Mouse (Mus musculus): Measurements from ENCODE around the gene Tjp2. TPM values are rescaled to one million over a fixed set of nuclear protein-coding genes. Genes with fewer than 3 reads are reported as not detected.

The Tjp2 gene
- polyA plus RNA-seq, 1 experiment from 2014 or later, result 14.0 TPM

DNA sequence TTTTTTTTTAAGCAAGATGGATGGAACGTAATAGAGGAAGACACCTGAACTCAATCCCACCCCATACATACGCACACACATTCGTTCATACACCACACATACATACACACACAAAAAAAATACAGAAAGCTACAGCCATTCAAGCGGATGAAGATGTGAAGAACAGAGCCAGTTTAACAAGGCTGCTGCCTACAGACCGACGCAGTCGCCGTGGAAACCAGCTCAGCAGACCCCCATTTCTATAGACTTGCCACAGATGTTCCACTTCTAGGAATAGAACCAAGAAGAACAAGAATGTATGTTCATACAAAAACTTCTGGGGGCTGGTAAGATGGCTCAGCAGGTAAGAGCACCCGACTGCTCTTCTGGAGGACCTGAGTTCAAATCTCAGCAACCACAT is 8.1 kb downstream of the Tjp2 start:
- ATAC-seq (replicated peaks; ENCODE audit: low FRiP score), result no peak
- Histone ChIP-seq H3K9ac (ENCODE audit: low read depth, low read length) (no peak overlapping the region), H3K27me3 (replicated peaks; ENCODE audit: control insufficient read depth, insufficient read depth, low read length) (no peaks in the 10 kb centered on the region), H3K27ac (ENCODE audit: low read depth, low read length) (no peak overlapping the region), H3K4me1 (replicated peaks; ENCODE audit: control insufficient read depth, insufficient read depth, low read length) (peaks cover 4% of the 10 kb centered on the region; the same call in 1 of the 2 replicates), H3K4me2 (no peak overlapping the region), H3K4me3 (ENCODE audit: low read depth, low read length) (no peak overlapping the region), H3K9me3 (ENCODE audit: control insufficient read depth, low read length) (no peaks in the 10 kb centered on the region), H3K36me3 (ENCODE audit: control insufficient read depth, insufficient read depth, low read length) (no peaks in the 10 kb centered on the region)
- no peak for DNase-seq (ENCODE audit: low spot score)
- 92% methylated on average over 9 of the region's 9 CpGs for WGBS

DNA sequence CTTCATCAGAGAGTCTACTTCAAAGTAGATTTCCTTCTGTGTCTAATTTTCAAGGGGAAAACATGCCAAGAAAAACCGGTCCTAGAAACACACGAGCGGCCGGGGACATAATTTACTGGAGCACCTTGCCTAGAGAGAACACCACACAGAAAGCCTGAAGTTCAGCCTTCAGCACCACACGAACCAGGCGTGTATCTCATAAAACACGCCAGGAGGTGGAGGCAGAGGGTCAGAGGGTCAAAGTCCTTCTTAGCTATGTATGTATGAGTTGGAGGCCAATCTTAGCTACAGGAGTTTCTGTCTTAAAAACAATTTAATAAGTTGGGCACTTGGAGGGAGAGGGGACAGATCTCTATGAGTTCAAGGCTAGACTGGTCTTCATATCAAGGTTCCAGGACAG is 9.9 kb downstream of the Tjp2 start:
- Histone ChIP-seq H3K27me3 (replicated peaks; ENCODE audit: control insufficient read depth, insufficient read depth, low read length) (no peaks in the 10 kb centered on the region), H3K36me3 (ENCODE audit: control insufficient read depth, insufficient read depth, low read length) (no peaks in the 10 kb centered on the region), H3K4me1 (replicated peaks; ENCODE audit: control insufficient read depth, insufficient read depth, low read length) (peaks cover 4% of the 10 kb centered on the region; the same call in 1 of the 2 replicates), H3K27ac (ENCODE audit: low read depth, low read length) (no peak overlapping the region), H3K9me3 (ENCODE audit: control insufficient read depth, low read length) (no peaks in the 10 kb centered on the region), H3K4me2 (no peak overlapping the region), H3K4me3 (ENCODE audit: low read depth, low read length) (no peak overlapping the region), H3K9ac (ENCODE audit: low read depth, low read length) (no peak overlapping the region)
- WGBS, result 84% methylated on average over 7 of the region's 7 CpGs
- DNase-seq (ENCODE audit: low spot score) (no peak), ATAC-seq (replicated peaks; ENCODE audit: low FRiP score) (no peak)

DNA sequence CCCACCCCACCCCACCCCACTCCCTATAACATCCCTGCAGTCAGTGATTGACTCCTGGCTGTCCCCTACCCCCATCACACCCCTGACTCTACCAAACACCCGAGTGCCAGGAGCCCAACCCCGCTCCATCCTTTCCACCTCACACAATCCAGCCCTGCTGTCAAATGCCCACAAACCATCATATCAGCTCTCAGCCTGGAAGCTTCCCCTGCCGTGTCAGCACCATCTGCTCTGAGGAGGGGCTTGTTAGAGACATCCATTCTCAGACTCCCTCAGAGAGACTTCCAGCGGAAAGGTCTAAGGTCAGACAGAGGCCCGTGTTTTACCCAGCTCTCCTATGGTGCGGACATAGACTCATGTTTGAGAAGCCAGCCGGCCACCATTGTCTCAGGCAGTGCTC is 11.5 kb downstream of the Tjp2 start:
- 39% methylated on average over 7 of the region's 7 CpGs for WGBS

DNA sequence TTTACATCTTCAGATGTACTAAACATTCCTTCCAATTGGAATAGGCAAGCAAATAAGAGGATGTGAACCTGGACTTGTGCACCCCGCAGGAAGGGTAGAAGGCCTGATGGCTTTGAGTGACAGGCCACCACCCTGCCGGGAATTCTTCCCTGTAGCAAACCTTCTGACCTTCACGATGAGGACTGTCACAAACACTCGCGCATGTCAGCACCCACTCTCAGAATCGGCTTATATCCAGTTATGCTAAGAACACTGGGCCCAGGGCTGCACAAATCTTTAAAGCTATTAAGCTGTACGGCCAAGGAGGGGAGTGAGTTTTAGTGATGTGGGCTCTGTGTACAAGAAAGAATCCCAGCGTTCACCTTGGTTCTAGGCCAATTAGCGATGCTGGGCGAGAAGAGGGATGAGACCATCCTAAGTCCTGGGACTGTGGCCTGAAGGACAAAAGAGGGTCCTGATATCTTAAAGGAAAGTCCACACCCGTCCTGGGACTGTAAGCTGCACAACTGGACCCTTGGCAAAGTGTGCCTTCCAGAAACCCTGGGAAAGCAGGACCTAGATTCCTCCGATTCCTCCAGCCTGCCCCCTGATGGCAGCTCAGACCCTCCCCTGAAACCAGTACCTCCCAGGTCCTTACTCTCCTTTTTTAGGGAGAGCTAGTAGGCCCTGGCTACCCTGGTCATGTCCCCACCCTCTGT is 12.1 kb downstream of the Tjp2 start:
- no peaks in the 10 kb centered on the region for H3K9me3 ChIP-seq (ENCODE audit: control insufficient read depth, low read length)
- H3K36me3 ChIP-seq (ENCODE audit: control insufficient read depth, insufficient read depth, low read length), result no peaks in the 10 kb centered on the region
- ATAC-seq (replicated peaks; ENCODE audit: low FRiP score) (no peak), DNase-seq (ENCODE audit: low spot score) (no peak)
- 83% methylated on average over 12 of the region's 12 CpGs for WGBS
- H3K4me1 ChIP-seq (replicated peaks; ENCODE audit: control insufficient read depth, insufficient read depth, low read length), result peaks cover 4% of the 10 kb centered on the region; the same call in 1 of the 2 replicates
- H3K4me2 ChIP-seq, result no peak overlapping the region
- H3K27ac ChIP-seq (ENCODE audit: low read depth, low read length), result no peak overlapping the region
- no peaks in the 10 kb centered on the region for H3K27me3 ChIP-seq (replicated peaks; ENCODE audit: control insufficient read depth, insufficient read depth, low read length)
- no peak overlapping the region for H3K9ac ChIP-seq (ENCODE audit: low read depth, low read length)
- H3K4me3 ChIP-seq (ENCODE audit: low read depth, low read length), result no peak overlapping the region

More for the DNA sequence above, 11.5 kb downstream of the Tjp2 start:
- Histone ChIP-seq H3K4me2 (no peak overlapping the region), H3K36me3 (ENCODE audit: control insufficient read depth, insufficient read depth, low read length) (no peaks in the 10 kb centered on the region), H3K4me1 (replicated peaks; ENCODE audit: control insufficient read depth, insufficient read depth, low read length) (peaks cover 4% of the 10 kb centered on the region; the same call in 1 of the 2 replicates), H3K4me3 (ENCODE audit: low read depth, low read length) (no peak overlapping the region), H3K27me3 (replicated peaks; ENCODE audit: control insufficient read depth, insufficient read depth, low read length) (no peaks in the 10 kb centered on the region), H3K9me3 (ENCODE audit: control insufficient read depth, low read length) (no peaks in the 10 kb centered on the region), H3K27ac (ENCODE audit: low read depth, low read length) (no peak overlapping the region), H3K9ac (ENCODE audit: low read depth, low read length) (no peak overlapping the region)
- no peak; the same call in 1 of the 2 replicates for ATAC-seq (replicated peaks; ENCODE audit: low FRiP score)
- no peak for DNase-seq (ENCODE audit: low spot score)

DNA sequence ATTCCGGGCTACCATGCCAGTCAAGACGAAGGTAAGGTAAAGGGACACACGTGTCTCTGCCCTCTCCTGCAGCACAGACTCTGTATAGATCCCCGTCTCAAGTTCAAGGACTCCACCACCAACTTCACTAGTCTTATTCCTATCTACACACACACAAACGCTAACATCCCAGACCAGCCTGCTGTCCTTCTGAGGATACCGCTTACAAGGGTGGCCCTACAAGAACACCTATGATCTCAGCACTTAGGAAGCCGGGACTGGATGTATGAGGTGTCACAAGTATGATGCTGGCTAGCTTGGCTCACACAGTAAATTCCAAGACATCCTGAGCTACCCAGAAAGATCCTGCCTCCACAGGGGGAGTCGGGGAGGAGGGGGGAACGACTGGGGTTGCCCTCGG is 13.7 kb downstream of the Tjp2 start:
- no peaks in the 10 kb centered on the region for H3K36me3 ChIP-seq (ENCODE audit: control insufficient read depth, insufficient read depth, low read length)
- DNase-seq (ENCODE audit: low spot score), result no peak
- no peaks in the 10 kb centered on the region for H3K9me3 ChIP-seq (ENCODE audit: control insufficient read depth, low read length)
- peaks cover 4% of the 10 kb centered on the region; the same call in 1 of the 2 replicates for H3K4me1 ChIP-seq (replicated peaks; ENCODE audit: control insufficient read depth, insufficient read depth, low read length)
- 69% methylated on average over 10 of the region's 10 CpGs for WGBS
- H3K9ac ChIP-seq (ENCODE audit: low read depth, low read length), result no peak overlapping the region
- H3K27me3 ChIP-seq (replicated peaks; ENCODE audit: control insufficient read depth, insufficient read depth, low read length), result no peaks in the 10 kb centered on the region
- no peak overlapping the region for H3K4me3 ChIP-seq (ENCODE audit: low read depth, low read length)
- no peak overlapping the region for H3K27ac ChIP-seq (ENCODE audit: low read depth, low read length)
- H3K4me2 ChIP-seq, result no peak overlapping the region
- ATAC-seq (replicated peaks; ENCODE audit: low FRiP score), result no peak

DNA sequence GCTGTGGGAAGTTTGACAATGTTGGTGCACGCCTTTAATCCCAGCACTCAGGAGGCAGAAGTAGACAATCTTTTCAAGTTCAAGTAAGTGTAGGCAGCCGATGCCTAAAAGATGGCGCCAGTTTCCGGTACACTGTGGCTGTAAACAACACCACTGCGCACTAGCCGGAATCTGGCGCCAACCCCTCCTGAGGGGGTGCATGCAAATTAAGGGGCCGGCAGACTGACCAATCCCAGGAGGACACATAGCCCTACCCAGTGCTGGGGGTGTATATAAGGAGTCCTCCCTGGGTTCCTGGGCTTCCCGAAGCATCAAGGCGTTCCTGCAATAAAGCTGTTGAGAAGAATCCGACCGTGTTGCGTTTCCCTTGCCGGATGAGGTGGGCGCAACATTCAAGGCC is 15.3 kb downstream of the Tjp2 start:
- Histone ChIP-seq H3K9ac (ENCODE audit: low read depth, low read length) (no peak overlapping the region), H3K27ac (ENCODE audit: low read depth, low read length) (no peak overlapping the region), H3K4me3 (ENCODE audit: low read depth, low read length) (no peak overlapping the region), H3K36me3 (ENCODE audit: control insufficient read depth, insufficient read depth, low read length) (no peaks in the 10 kb centered on the region), H3K9me3 (ENCODE audit: control insufficient read depth, low read length) (no peaks in the 10 kb centered on the region), H3K27me3 (replicated peaks; ENCODE audit: control insufficient read depth, insufficient read depth, low read length) (no peaks in the 10 kb centered on the region), H3K4me1 (replicated peaks; ENCODE audit: control insufficient read depth, insufficient read depth, low read length) (peaks cover 4% of the 10 kb centered on the region; the same call in 1 of the 2 replicates), H3K4me2 (no peak overlapping the region)
- DNase-seq (ENCODE audit: low spot score) (no peak), ATAC-seq (replicated peaks; ENCODE audit: low FRiP score) (no peak)
- 91% methylated on average over 15 of the region's 15 CpGs for WGBS

DNA sequence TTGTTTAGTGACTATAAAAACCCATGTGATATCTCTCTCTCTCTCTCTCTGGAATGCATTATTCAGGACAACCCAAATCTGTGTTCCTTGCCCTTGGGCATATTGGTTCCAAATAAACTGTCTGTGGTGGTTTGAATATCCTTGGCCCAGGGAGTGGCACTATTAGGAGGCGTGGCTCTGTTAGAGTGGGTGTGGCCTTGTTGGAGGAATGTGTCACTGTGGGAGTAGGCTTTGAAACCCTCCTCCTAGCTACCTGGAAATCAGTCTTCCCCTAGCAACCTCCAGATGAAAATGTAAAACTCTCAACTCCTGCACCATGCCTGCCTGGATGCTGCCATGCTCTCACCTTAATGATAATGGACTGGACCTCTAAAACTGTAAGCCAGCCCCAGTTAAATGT is 16.9 kb downstream of the Tjp2 start:
- ATAC-seq (replicated peaks; ENCODE audit: low FRiP score), result no peak
- Histone ChIP-seq H3K9ac (ENCODE audit: low read depth, low read length) (no peak overlapping the region), H3K4me3 (ENCODE audit: low read depth, low read length) (no peak overlapping the region), H3K4me2 (no peak overlapping the region), H3K27me3 (replicated peaks; ENCODE audit: control insufficient read depth, insufficient read depth, low read length) (no peaks in the 10 kb centered on the region), H3K9me3 (ENCODE audit: control insufficient read depth, low read length) (no peaks in the 10 kb centered on the region), H3K4me1 (replicated peaks; ENCODE audit: control insufficient read depth, insufficient read depth, low read length) (no peaks in the 10 kb centered on the region), H3K36me3 (ENCODE audit: control insufficient read depth, insufficient read depth, low read length) (no peaks in the 10 kb centered on the region), H3K27ac (ENCODE audit: low read depth, low read length) (no peak overlapping the region)
- no peak for DNase-seq (ENCODE audit: low spot score)
- 69% methylated on average over 1 of the region's 1 CpGs for WGBS

DNA sequence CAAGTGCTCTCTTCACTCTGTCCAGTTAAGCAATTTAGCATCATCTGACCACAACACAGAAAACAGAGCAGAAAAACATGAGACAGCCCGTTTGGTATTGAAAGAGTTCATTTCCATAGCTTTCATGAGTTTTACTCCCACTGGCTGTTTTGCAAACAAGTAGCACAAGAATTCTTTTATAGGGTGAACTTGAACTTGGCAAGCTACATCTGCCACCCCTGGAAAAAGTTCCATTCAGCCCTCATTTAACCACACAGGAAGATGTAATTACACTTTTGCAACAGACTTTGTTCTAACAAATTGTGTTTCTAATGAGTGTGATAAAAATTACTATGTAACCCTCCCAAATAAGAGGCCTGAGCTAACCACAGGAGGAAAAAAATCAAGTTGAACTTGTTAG is 19.8 kb downstream of the Tjp2 start:
- H3K27ac ChIP-seq (ENCODE audit: low read depth, low read length), result no peak overlapping the region
- H3K27me3 ChIP-seq (replicated peaks; ENCODE audit: control insufficient read depth, insufficient read depth, low read length), result no peaks in the 10 kb centered on the region
- ATAC-seq (replicated peaks; ENCODE audit: low FRiP score), result no peak
- H3K4me1 ChIP-seq (replicated peaks; ENCODE audit: control insufficient read depth, insufficient read depth, low read length), result no peaks in the 10 kb centered on the region
- H3K4me2 ChIP-seq, result no peak overlapping the region
- no peak overlapping the region for H3K4me3 ChIP-seq (ENCODE audit: low read depth, low read length)
- WGBS, result 56% methylated on average over 1 of the region's 1 CpGs
- H3K9ac ChIP-seq (ENCODE audit: low read depth, low read length), result no peak overlapping the region
- H3K36me3 ChIP-seq (ENCODE audit: control insufficient read depth, insufficient read depth, low read length), result no peaks in the 10 kb centered on the region
- DNase-seq (ENCODE audit: low spot score), result no peak
- no peaks in the 10 kb centered on the region for H3K9me3 ChIP-seq (ENCODE audit: control insufficient read depth, low read length)

DNA sequence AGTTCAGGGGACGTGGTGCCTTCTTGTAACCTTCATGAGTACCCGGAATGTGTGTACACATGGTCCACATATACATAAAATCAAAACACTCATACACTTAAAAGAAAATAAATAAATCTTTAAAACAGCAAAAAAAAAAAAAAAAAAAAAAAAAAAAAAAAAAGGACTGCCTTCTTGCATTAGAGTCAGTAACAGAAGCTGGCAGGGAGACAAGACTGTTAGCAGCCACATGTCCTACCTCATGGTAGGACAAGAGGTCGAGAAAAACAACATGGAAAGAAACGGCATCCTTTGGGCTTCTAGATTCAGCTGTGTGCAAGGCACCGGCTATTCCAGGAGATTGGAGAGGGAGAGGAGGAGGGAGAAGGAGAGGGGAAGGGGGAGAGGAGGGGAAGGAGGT is 23.0 kb downstream of the Tjp2 start:
- Histone ChIP-seq H3K27ac (ENCODE audit: low read depth, low read length) (no peak overlapping the region), H3K4me3 (ENCODE audit: low read depth, low read length) (no peak overlapping the region), H3K9ac (ENCODE audit: low read depth, low read length) (no peak overlapping the region), H3K4me2 (no peak overlapping the region), H3K27me3 (replicated peaks; ENCODE audit: control insufficient read depth, insufficient read depth, low read length) (no peaks in the 10 kb centered on the region), H3K4me1 (replicated peaks; ENCODE audit: control insufficient read depth, insufficient read depth, low read length) (no peaks in the 10 kb centered on the region), H3K36me3 (ENCODE audit: control insufficient read depth, insufficient read depth, low read length) (no peaks in the 10 kb centered on the region), H3K9me3 (ENCODE audit: control insufficient read depth, low read length) (no peaks in the 10 kb centered on the region)
- ATAC-seq (replicated peaks; ENCODE audit: low FRiP score), result no peak
- no peak for DNase-seq (ENCODE audit: low spot score)
- WGBS, result 85% methylated on average over 5 of the region's 5 CpGs
